Mouse (Mus musculus): ENCODE measurements at regions not wholly inside any gene's neighbourhood (a gene's known extent, or its start where the extent isn't known, plus 50 kb on each side); places are given as distances from the start of the nearest gene placed in this dataset.

DNA sequence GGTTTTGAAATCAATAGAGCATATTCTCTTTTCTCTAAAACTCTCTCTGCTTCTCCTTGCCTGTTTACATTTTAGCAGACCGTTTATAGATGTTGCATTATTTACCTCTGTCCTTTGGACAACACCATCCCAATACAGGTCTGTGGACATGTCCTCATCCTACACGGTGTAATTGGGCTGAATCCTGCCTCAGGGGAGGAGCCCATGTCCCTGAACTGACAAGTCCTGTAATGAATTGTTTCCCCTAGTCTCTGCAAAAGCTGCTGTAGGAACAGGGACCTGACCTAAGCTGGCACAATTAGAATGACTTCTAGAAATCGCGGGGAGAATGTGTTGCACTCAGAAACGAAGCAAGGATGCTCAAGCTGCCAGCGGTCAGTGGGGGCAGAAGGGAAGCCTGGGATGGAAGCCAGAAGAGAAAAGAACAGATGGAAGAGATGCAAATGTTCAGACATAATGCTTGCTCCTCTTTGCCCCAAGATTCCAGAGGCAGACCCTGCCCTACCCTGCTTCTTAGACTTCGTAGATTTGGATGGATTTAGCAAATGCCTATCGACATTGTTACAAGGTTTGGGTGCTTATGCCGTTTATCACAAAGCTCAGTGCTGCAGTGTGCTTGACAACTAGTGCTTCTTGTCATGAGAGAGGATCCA is 911.5 kb downstream of the Basp1 start:
- H3K9ac ChIP-seq (ENCODE audit: low read length), result no peak overlapping the region
- no peaks in the 10 kb centered on the region for H3K9me3 ChIP-seq (ENCODE audit: control insufficient read depth, low read length)
- no peak overlapping the region for H3K27ac ChIP-seq (ENCODE audit: low read depth, low read length)
- H3K4me3 ChIP-seq (ENCODE audit: low read depth, low read length), result no peak overlapping the region
- 67% methylated on average over 9 of the region's 9 CpGs for WGBS
- no peak for ATAC-seq (ENCODE audit: low FRiP score)
- no peaks in the 10 kb centered on the region for H3K27me3 ChIP-seq (ENCODE audit: control insufficient read depth, insufficient read depth, low read length)
- H3K36me3 ChIP-seq (ENCODE audit: control insufficient read depth, insufficient read depth, low read length), result no peaks in the 10 kb centered on the region
- no peak overlapping the region for H3K4me2 ChIP-seq
- no peak for DNase-seq (ENCODE audit: low spot score, missing footprints)
- no peaks in the 10 kb centered on the region for H3K4me1 ChIP-seq (ENCODE audit: control insufficient read depth, insufficient read depth, low read length)

DNA sequence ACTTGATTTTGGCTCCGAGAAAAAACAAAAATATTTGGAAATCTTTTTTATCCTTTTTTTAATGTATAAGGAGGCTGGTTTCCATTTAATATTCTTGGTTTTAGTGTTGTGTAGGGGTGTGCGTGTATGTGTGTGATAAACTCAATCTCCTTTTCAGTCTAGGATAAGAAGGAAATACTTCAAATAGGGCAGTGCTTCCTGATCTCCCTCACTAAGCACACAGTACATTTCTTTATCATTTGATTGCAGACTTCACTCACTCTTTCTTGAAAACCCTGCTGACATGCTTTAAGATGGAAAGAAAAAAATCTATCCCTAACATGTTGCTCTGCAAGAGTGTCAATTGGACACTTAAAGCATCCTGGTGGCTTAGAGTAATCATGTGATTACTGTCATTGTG is 927.3 kb downstream of the Basp1 start:
- DNase-seq (ENCODE audit: low spot score, missing footprints) (no peak), ATAC-seq (ENCODE audit: low FRiP score) (no peak)
- Histone ChIP-seq H3K27me3 (ENCODE audit: control insufficient read depth, insufficient read depth, low read length) (no peaks in the 10 kb centered on the region), H3K4me1 (ENCODE audit: control insufficient read depth, insufficient read depth, low read length) (no peaks in the 10 kb centered on the region), H3K9ac (ENCODE audit: low read length) (no peak overlapping the region), H3K9me3 (ENCODE audit: control insufficient read depth, low read length) (no peaks in the 10 kb centered on the region), H3K27ac (ENCODE audit: low read depth, low read length) (no peak overlapping the region), H3K36me3 (ENCODE audit: control insufficient read depth, insufficient read depth, low read length) (no peaks in the 10 kb centered on the region), H3K4me3 (ENCODE audit: low read depth, low read length) (no peak overlapping the region), H3K4me2 (no peak overlapping the region)
- WGBS, result 89% methylated on average over 2 of the region's 2 CpGs

GRCm38 (mm10) chr15:24468239-24468638 is 945.3 kb downstream of the Basp1 start:
- H3K36me3 ChIP-seq (ENCODE audit: control insufficient read depth, insufficient read depth, low read length), result no peaks in the 10 kb centered on the region
- no peaks in the 10 kb centered on the region for H3K27me3 ChIP-seq (ENCODE audit: control insufficient read depth, insufficient read depth, low read length)
- 76% methylated on average over 1 of the region's 1 CpGs for WGBS
- H3K27ac ChIP-seq (ENCODE audit: low read depth, low read length), result no peak overlapping the region
- no peak overlapping the region for H3K9ac ChIP-seq (ENCODE audit: low read length)
- no peaks in the 10 kb centered on the region for H3K4me1 ChIP-seq (ENCODE audit: control insufficient read depth, insufficient read depth, low read length)
- ATAC-seq (ENCODE audit: low FRiP score), result no peak
- no peaks in the 10 kb centered on the region for H3K9me3 ChIP-seq (ENCODE audit: control insufficient read depth, low read length)
- H3K4me3 ChIP-seq (ENCODE audit: low read depth, low read length), result no peak overlapping the region
- H3K4me2 ChIP-seq, result no peak overlapping the region
- DNase-seq (ENCODE audit: low spot score, missing footprints), result no peak

DNA sequence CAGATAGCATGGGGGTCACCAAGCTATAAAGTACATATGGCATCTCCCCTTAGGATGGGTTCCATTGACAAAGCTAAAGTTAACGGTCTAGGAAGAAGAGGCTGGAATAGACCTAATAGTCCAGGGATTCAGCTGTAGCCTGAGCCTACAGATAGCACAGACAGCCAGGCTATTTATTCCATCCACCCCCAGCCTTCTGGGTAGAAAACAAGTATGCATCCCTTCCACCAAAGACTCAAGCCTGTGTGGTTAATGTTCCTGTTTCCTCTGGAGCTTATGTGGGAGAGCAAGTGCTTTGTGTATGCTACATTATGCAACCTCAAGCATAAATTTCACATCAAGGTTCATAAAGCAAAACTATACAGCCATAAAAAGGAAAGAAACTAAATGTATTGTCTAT is 955.8 kb downstream of the Basp1 start:
- ATAC-seq (ENCODE audit: low FRiP score) (no peak), DNase-seq (ENCODE audit: low spot score, missing footprints) (no peak)
- H3K27ac ChIP-seq (ENCODE audit: low read depth, low read length), result no peak overlapping the region
- H3K9me3 ChIP-seq (ENCODE audit: control insufficient read depth, low read length), result no peaks in the 10 kb centered on the region
- no peak overlapping the region for H3K4me2 ChIP-seq
- H3K36me3 ChIP-seq (ENCODE audit: control insufficient read depth, insufficient read depth, low read length), result no peaks in the 10 kb centered on the region
- no peaks in the 10 kb centered on the region for H3K27me3 ChIP-seq (ENCODE audit: control insufficient read depth, insufficient read depth, low read length)
- no peak overlapping the region for H3K4me3 ChIP-seq (ENCODE audit: low read depth, low read length)
- 95% methylated on average over 1 of the region's 1 CpGs for WGBS
- H3K9ac ChIP-seq (ENCODE audit: low read length), result no peak overlapping the region
- no peaks in the 10 kb centered on the region for H3K4me1 ChIP-seq (ENCODE audit: control insufficient read depth, insufficient read depth, low read length)

DNA sequence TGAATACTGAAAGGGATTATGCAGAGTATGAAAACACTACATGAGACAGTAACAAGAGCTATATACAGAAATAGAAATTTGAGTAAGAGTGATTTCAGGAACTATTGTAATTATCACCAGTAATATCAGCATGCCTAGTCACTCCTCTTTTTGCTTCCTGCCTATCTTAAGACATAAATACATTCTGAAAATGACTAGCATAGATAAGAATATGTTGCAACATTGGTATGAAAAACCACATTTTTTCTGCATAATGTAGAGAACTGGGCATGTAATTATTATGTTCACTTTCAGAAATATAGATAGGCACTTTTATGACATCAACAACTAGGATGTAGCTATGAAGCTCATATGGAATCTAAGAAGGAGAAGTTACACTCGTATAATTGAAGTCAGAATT is 980.5 kb downstream of the Basp1 start:
- DNase-seq (ENCODE audit: low spot score, missing footprints) (no peak), ATAC-seq (ENCODE audit: low FRiP score) (no peak)
- H3K4me1 ChIP-seq (ENCODE audit: control insufficient read depth, insufficient read depth, low read length), result no peaks in the 10 kb centered on the region
- no peaks in the 10 kb centered on the region for H3K36me3 ChIP-seq (ENCODE audit: control insufficient read depth, insufficient read depth, low read length)
- H3K9ac ChIP-seq (ENCODE audit: low read length), result no peak overlapping the region
- H3K4me2 ChIP-seq, result no peak overlapping the region
- no peaks in the 10 kb centered on the region for H3K9me3 ChIP-seq (ENCODE audit: control insufficient read depth, low read length)
- WGBS, result 95% methylated on average over 1 of the region's 1 CpGs
- H3K27ac ChIP-seq (ENCODE audit: low read depth, low read length), result no peak overlapping the region
- H3K4me3 ChIP-seq (ENCODE audit: low read depth, low read length), result no peak overlapping the region
- no peaks in the 10 kb centered on the region for H3K27me3 ChIP-seq (ENCODE audit: control insufficient read depth, insufficient read depth, low read length)

- H3K36me3 ChIP-seq (ENCODE audit: control insufficient read depth, insufficient read depth, low read length), result no peaks in the 10 kb centered on the region
Measured at GRCm38 (mm10) chr15:24429154-24429553, 984.4 kb downstream of the Basp1 start.

DNA sequence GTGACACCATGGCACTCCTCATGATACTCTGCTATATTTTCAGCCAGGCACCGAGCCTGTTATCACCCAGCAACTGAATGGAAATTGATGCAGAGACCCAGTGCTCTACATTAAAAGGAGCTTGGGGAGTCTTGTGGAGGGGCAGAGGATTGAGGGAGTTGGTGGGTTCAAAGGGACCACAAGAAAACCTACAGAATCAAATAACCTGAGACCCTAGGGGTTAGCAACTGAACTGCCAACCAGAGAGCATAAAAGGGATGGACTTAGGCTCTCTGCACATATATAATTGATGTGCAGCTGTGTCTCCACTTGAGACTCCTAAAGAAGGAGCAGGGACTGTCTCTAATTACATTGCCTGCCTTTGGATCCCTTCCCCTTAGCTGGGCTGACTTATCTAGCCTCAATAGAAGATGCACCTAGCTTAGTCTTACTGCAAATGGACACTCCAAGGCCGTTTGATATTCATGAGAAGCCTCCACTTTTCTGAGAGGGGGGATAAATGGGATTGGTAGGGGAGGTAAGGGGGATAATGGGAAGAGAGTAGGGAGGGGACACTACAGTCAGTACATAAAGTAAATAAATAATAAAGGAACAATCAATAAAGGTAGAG is 991.1 kb downstream of the Basp1 start:
- Histone ChIP-seq H3K9me3 (ENCODE audit: control insufficient read depth, low read length) (no peaks in the 10 kb centered on the region), H3K27ac (ENCODE audit: low read depth, low read length) (no peak overlapping the region), H3K4me3 (ENCODE audit: low read depth, low read length) (no peak overlapping the region), H3K4me1 (ENCODE audit: control insufficient read depth, insufficient read depth, low read length) (no peaks in the 10 kb centered on the region), H3K9ac (ENCODE audit: low read length) (no peak overlapping the region), H3K4me2 (no peak overlapping the region), H3K36me3 (ENCODE audit: control insufficient read depth, insufficient read depth, low read length) (no peaks in the 10 kb centered on the region), H3K27me3 (ENCODE audit: control insufficient read depth, insufficient read depth, low read length) (no peaks in the 10 kb centered on the region)
- WGBS, result 66% methylated on average over 2 of the region's 2 CpGs
- ATAC-seq (ENCODE audit: low FRiP score) (no peak), DNase-seq (ENCODE audit: low spot score, missing footprints) (no peak)

More at GRCm38 (mm10) chr15:24429154-24429553, 984.4 kb downstream of the Basp1 start:
- no peak for DNase-seq (ENCODE audit: low spot score, missing footprints)
- Histone ChIP-seq H3K27me3 (ENCODE audit: control insufficient read depth, insufficient read depth, low read length) (no peaks in the 10 kb centered on the region), H3K4me1 (ENCODE audit: control insufficient read depth, insufficient read depth, low read length) (no peaks in the 10 kb centered on the region), H3K9ac (ENCODE audit: low read length) (no peak overlapping the region), H3K9me3 (ENCODE audit: control insufficient read depth, low read length) (no peaks in the 10 kb centered on the region), H3K27ac (ENCODE audit: low read depth, low read length) (no peak overlapping the region), H3K4me3 (ENCODE audit: low read depth, low read length) (no peak overlapping the region), H3K4me2 (no peak overlapping the region)
- WGBS, result 84% methylated on average over 5 of the region's 5 CpGs
- ATAC-seq (ENCODE audit: low FRiP score), result no peak

DNA sequence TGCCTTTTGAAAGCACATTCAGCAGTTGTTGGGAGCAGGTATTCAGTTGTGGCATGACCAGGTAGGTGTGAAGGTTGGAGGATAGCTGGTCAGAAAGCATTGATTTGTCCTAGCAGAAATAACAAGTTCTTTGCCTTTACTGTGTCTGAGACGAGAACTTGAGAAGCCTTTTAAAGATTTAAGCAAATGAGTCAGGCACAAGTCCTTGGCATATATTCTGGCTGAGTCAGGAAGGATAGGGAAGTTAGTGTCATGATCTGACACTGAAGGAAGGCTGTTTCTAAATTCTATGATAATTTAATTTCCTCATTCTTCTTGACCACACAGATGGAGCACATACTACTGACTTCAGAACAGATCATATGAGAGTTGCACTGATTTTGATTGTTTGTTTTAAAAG is 993.8 kb downstream of the Basp1 start:
- no peak for ATAC-seq (ENCODE audit: low FRiP score)
- Histone ChIP-seq H3K9ac (ENCODE audit: low read length) (no peak overlapping the region), H3K27ac (ENCODE audit: low read depth, low read length) (no peak overlapping the region)

GRCm38 (mm10) chr15:24419186-24419585 is 994.4 kb downstream of the Basp1 start:
- Histone ChIP-seq H3K27ac (ENCODE audit: low read depth, low read length) (no peak overlapping the region), H3K4me3 (ENCODE audit: low read depth, low read length) (no peak overlapping the region), H3K9me3 (ENCODE audit: control insufficient read depth, low read length) (no peaks in the 10 kb centered on the region), H3K36me3 (ENCODE audit: control insufficient read depth, insufficient read depth, low read length) (no peaks in the 10 kb centered on the region), H3K4me2 (no peak overlapping the region), H3K4me1 (ENCODE audit: control insufficient read depth, insufficient read depth, low read length) (no peaks in the 10 kb centered on the region), H3K27me3 (ENCODE audit: control insufficient read depth, insufficient read depth, low read length) (no peaks in the 10 kb centered on the region), H3K9ac (ENCODE audit: low read length) (no peak overlapping the region)
- 81% methylated on average over 1 of the region's 1 CpGs for WGBS
- DNase-seq (ENCODE audit: low spot score, missing footprints), result peak; percentile 39
- no peak for ATAC-seq (ENCODE audit: low FRiP score)

More for the DNA sequence above, 993.8 kb downstream of the Basp1 start:
- Histone ChIP-seq H3K4me3 (ENCODE audit: low read depth, low read length) (no peak overlapping the region), H3K4me1 (ENCODE audit: control insufficient read depth, insufficient read depth, low read length) (no peaks in the 10 kb centered on the region), H3K27me3 (ENCODE audit: control insufficient read depth, insufficient read depth, low read length) (no peaks in the 10 kb centered on the region), H3K36me3 (ENCODE audit: control insufficient read depth, insufficient read depth, low read length) (no peaks in the 10 kb centered on the region), H3K4me2 (no peak overlapping the region), H3K9me3 (ENCODE audit: control insufficient read depth, low read length) (no peaks in the 10 kb centered on the region)
- WGBS, result 76% methylated on average over 1 of the region's 1 CpGs
- DNase-seq (ENCODE audit: low spot score, missing footprints), result no peak

Data from midbrain, embryonic 11.5 days (tissue).